Mouse (Mus musculus): Measurements from ENCODE around the gene Rb1. TPM values are rescaled to one million over a fixed set of nuclear protein-coding genes. Genes with fewer than 3 reads are reported as not detected.

Rb1 gene
- 10 to 100 TPM; 68.3 to 76.3 TPM for total RNA-seq (2023)

DNA sequence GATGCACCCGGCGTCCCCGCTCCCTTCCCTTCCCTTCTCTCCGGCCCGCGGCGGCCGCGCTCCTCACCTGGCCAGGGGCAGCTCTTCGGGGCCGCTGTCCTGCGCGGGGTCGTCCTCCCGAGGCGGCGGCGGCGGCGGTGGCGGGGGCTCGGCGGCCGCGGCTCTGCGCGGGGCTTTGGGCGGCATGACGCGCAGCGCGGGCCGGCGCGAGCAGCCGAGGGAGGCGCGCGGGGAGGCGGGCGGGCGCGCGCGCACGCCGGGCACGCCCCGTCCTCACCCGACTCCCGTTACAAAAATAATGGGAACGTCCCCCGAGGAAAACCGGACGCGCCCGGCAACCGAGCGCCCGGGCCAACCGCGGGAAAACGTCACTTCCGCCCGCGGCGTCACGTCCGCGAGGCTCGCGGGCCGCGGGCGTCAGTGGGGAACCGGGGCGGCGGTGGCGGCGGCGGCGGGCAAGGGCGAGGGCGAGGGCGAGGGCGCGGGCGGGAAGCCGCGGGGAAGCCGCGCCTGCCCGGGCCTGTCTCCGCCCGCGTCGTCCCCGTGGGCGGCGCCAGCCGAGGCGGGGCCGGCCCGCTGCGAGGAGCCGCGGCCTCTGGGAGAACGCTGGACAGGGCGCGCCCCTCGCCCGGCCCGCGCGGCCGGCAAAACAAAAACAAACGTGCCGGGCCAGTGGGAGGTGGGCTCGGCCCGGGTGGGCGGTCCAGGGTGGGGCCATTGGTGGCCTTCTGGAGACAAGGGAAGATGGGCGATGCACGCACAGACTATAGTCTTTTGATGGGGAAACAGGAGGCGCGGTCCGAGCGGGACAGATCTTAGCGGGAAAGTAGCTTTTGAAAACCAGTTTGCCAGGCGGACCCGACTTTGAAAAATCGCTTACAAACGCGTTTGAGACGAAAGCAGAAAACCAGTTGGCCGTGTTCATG lies at the start of gene Rb1:
TSS of gene Rb1 (minus strand) at position 367 of the 926 bp plus-strand sequence.

GRCm38 (mm10) chr14:73237848-73238321 lies 87.7 kb downstream of the Rb1 start, which contains the start of gene Lpar6:
Gene Lpar6 (plus strand): TSS chr14:73237895.

Other genes with a start within 250 kb of the Rb1 start
- gene Rcbtb2, start 202.8 kb downstream of the Rb1 start, total RNA-seq (2023) = 10 to 100 TPM; 28.8 to 32.6 TPM
- 10 to 100 TPM; 15.2 to 15.6 TPM for gene Lpar6, start 87.9 kb downstream of the Rb1 start, total RNA-seq (2023)
- 1,000 to 10,000 TPM; 1,070 to 1,091 TPM for gene Itm2b, start 59.5 kb upstream of the Rb1 start, total RNA-seq (2023)
- 10 to 100 TPM; 22.8 to 23.2 TPM for gene Med4, start 184.2 kb upstream of the Rb1 start, total RNA-seq (2023)
- gene Sucla2, start 199.5 kb upstream of the Rb1 start, total RNA-seq (2023) = 10 to 100 TPM; 31.2 to 31.3 TPM
- 1 to 10 TPM; 2.8 to 3.2 TPM for gene Nudt15, start 222.4 kb upstream of the Rb1 start, total RNA-seq (2023)

All from neutrophil, adult 83 days (primary cell).